In the genomic region with DNA sequence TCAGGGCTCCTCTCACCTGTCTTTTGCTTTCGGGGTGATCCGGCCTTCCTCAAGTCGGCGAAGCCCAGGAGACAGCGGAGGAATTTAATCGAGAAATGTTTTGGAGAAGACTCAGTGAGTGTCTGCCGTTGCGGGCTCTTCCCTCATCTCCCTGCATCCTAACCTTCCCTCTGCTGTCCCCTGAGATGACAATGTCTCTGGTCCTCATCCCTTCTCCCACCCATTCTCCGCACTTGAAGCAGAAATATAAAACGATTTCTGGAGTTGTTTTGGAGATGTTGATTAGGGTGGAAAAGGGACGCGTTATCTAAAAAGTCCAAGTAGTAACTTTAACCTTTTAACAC, we compare ENCODE assay signal across 8 mouse cellular contexts. TPM values are rescaled to one million over a fixed set of nuclear protein-coding genes. Genes with fewer than 3 reads are reported as not detected.
DNase-seq lines count a peak whose midpoint lies in the region; ATAC-seq and TF ChIP-seq lines count a peak whose summit lies in the region.

No protein-coding gene starts in this region.

- no peak for TF ChIP-seq EP300 in heart, adult 2 months (IDR thresholded peaks at IDR 0.05; ENCODE audit: insufficient read depth, low read depth, low read length)
- no peak for TF ChIP-seq EP300 in CH12.LX (IDR thresholded peaks at IDR 0.05; ENCODE audit: low read length)
- no peak for TF ChIP-seq EP300 in liver, embryonic 14.5 days (IDR thresholded peaks at IDR 0.05; ENCODE audit: low read depth)

- no peak for TF ChIP-seq CTCF in heart, adult 2 months (IDR thresholded peaks at IDR 0.05)
- no peak for TF ChIP-seq CTCF in CH12.LX (conservative IDR thresholded peaks at IDR 0.05 in 1 of 2, IDR thresholded peaks at IDR 0.05 in 1 of 2; ENCODE audit: low read depth in 2 of 2, low read length in 2 of 2)
- TF ChIP-seq CTCF in liver, embryonic 14.5 days (IDR thresholded peaks at IDR 0.05; ENCODE audit: low read depth) = no peak

- peak overlapping the region; percentile 65 for H3K27ac ChIP-seq in heart, adult 2 months
- no peak overlapping the region for H3K27ac ChIP-seq in CH12.LX (ENCODE audit: insufficient read depth, low read depth)
- no peak overlapping the region for H3K27ac ChIP-seq in forebrain, embryonic 13.5 days
- peak overlapping the region; percentile 61 for H3K27ac ChIP-seq in liver, embryonic 14.5 days

- intact Hi-C loops in heart, adult 2 months (cut with DNase I) = loop anchor here (5.0 kb wide), 1 partner anchor 36 kb away; a partner anchor contains a TSS
- intact Hi-C loops in heart, postnatal 36 days (cut with DNase I) = loop anchor here (2.0 kb wide), 1 partner anchor 38 kb away; a partner anchor contains a TSS

- peak overlapping the region; percentile 96 for H3K4me2 ChIP-seq in CH12.LX (ENCODE audit: insufficient read depth, low read depth, poor library complexity, severe bottlenecking)
- peak overlapping the region; percentile 82 for H3K4me2 ChIP-seq in forebrain, embryonic 13.5 days
- H3K4me2 ChIP-seq in liver, embryonic 14.5 days (ENCODE audit: low read depth) = peak overlapping the region; percentile 81

- no peaks in the 10 kb centered on the region for H3K9me3 ChIP-seq in CH12.LX (replicated peaks; ENCODE audit: low read length)
- no peaks in the 10 kb centered on the region for H3K9me3 ChIP-seq in forebrain, embryonic 13.5 days (replicated peaks)
- H3K9me3 ChIP-seq in liver, embryonic 14.5 days (ENCODE audit: control insufficient read depth, low read length) = no peaks in the 10 kb centered on the region

- peak; percentile 48; the same call in 1 of the 2 replicates for ATAC-seq in forebrain, embryonic 13.5 days
- ATAC-seq in liver, embryonic 14.5 days (ENCODE audit: insufficient read depth) = peak; percentile 40

- peak overlapping the region; percentile 68 for H3K4me3 ChIP-seq in heart, adult 2 months
- peak overlapping the region; percentile 70 to 91 (median 90) for H3K4me3 ChIP-seq in CH12.LX (replicated peaks in 1 of 3; ENCODE audit: low read depth in 2 of 3, low read length in 2 of 3, poor library complexity in 1 of 3)
- peak overlapping the region; percentile 67 for H3K4me3 ChIP-seq in forebrain, embryonic 13.5 days
- peak overlapping the region; percentile 79 to 99 for H3K4me3 ChIP-seq in liver, embryonic 14.5 days (ENCODE audit: insufficient read depth in 1 of 2, low read depth in 2 of 2, low read length in 2 of 2)

- no peaks in the 10 kb centered on the region for H3K4me1 ChIP-seq in heart, adult 2 months (ENCODE audit: control insufficient read depth, insufficient read depth, low read length)
- H3K4me1 ChIP-seq in CH12.LX (ENCODE audit: control insufficient read depth in 1 of 2, insufficient read depth in 2 of 2) = peaks cover 2 to 14% of the 10 kb centered on the region in 2 experiments; a peak in 2 of 4 replicates
- peaks cover 10% of the 10 kb centered on the region for H3K4me1 ChIP-seq in forebrain, embryonic 13.5 days
- peaks cover 6 to 8% of the 10 kb centered on the region in 2 experiments for H3K4me1 ChIP-seq in liver, embryonic 14.5 days (replicated peaks; ENCODE audit: control insufficient read depth in 2 of 2, insufficient read depth in 2 of 2, low read length in 1 of 2)

- no peaks in the 10 kb centered on the region for H3K79me2 ChIP-seq in heart, adult 2 months (replicated peaks; ENCODE audit: control insufficient read depth, insufficient read depth, low read length)
- 0 out of 2 replicates have a peak, but pooled peaks cover 2% of the 10 kb centered on the region for H3K79me2 ChIP-seq in CH12.LX (replicated peaks; ENCODE audit: control insufficient read depth, extremely low read depth, insufficient read depth, poor library complexity, severe bottlenecking)

- in situ Hi-C loops in CH12.LX (cut with MboI; ENCODE audit: low pct_ligation_motif_present, low pct_unique_long_range_greater_than_20kb, low sequenced_read_pairs) = no loop called here

- no peaks in the 10 kb centered on the region for H3K27me3 ChIP-seq in heart, adult 2 months (ENCODE audit: control insufficient read depth, insufficient read depth, low read length)
- no peaks in the 10 kb centered on the region for H3K27me3 ChIP-seq in CH12.LX (replicated peaks)
- no peaks in the 10 kb centered on the region for H3K27me3 ChIP-seq in forebrain, embryonic 13.5 days
- H3K27me3 ChIP-seq in liver, embryonic 14.5 days (ENCODE audit: control insufficient read depth, insufficient read depth, low read length) = no peaks in the 10 kb centered on the region

- H3K9ac ChIP-seq in heart, adult 2 months (ENCODE audit: low read depth, low read length) = peak overlapping the region; percentile 80
- peak overlapping the region; percentile 29 for H3K9ac ChIP-seq in CH12.LX (ENCODE audit: insufficient read depth, low read depth)
- H3K9ac ChIP-seq in forebrain, embryonic 13.5 days = peak overlapping the region; percentile 75
- peak overlapping the region; percentile 75 for H3K9ac ChIP-seq in liver, embryonic 14.5 days (replicated peaks)

- dilution Hi-C loops in CH12.LX (cut with MboI; ENCODE audit: extremely low pct_ligation_motif_present, extremely low pct_unique_long_range_greater_than_20kb, low sequenced_read_pairs) = no loop called here

- under 1% methylated on average over 12 of the region's 12 CpGs for WGBS in heart, adult 2 months
- WGBS in forebrain, embryonic 13.5 days = 2% methylated on average over 12 of the region's 12 CpGs
- under 1% methylated on average over 12 of the region's 12 CpGs for WGBS in liver, embryonic 14.5 days (ENCODE audit: insufficient replicate concordance)

- TF ChIP-seq POLR2A in heart, adult 2 months (IDR thresholded peaks at IDR 0.05; ENCODE audit: insufficient read depth, low read depth, low read length) = no peak
- TF ChIP-seq POLR2A in CH12.LX (IDR thresholded peaks at IDR 0.05; ENCODE audit: low read depth, low read length) = no peak

- DNase-seq in heart, adult 2 months = no peak
- DNase-seq in heart, postnatal 36 days = no peak
- DNase-seq in CH12.LX (ENCODE audit: extremely low read depth) = no peak
- peak in 1 of 3 experiments; percentile 11 for DNase-seq in liver, embryonic 14.5 days (ENCODE audit: low read depth in 3 of 3, low spot score in 3 of 3)
- DNase-seq in left cerebral cortex, adult 8-10 months (ENCODE audit: low spot score in 2 of 2) = no peak
- no peak for DNase-seq in spleen, adult 12 weeks (ENCODE audit: low spot score)
- no peak for DNase-seq in layer of hippocampus, postnatal 14 days (ENCODE audit: low spot score in 2 of 2)

- TF ChIP-seq RAD21 in CH12.LX (IDR thresholded peaks at IDR 0.05; ENCODE audit: low read depth, low read length) = no peak

- H3K36me3 ChIP-seq in heart, adult 2 months (ENCODE audit: control insufficient read depth, insufficient read depth, low read length) = no peaks in the 10 kb centered on the region; the same call in 1 of the 2 replicates
- peaks cover 13 to 35% of the 10 kb centered on the region in 2 experiments for H3K36me3 ChIP-seq in CH12.LX (replicated peaks in 1 of 2; ENCODE audit: control insufficient read depth in 1 of 2, insufficient read depth in 1 of 2, low read length in 1 of 2)
- H3K36me3 ChIP-seq in forebrain, embryonic 13.5 days (ENCODE audit: poor library complexity, severe bottlenecking) = peaks cover 19% of the 10 kb centered on the region
- peaks cover 7% of the 10 kb centered on the region; the same call in 1 of the 2 replicates for H3K36me3 ChIP-seq in liver, embryonic 14.5 days (replicated peaks; ENCODE audit: control insufficient read depth, insufficient read depth, low read depth)

RNA-seq across cellular contexts. Expression of a gene that starts 0.4 kb away (rescaled TPM):
- total RNA-seq in heart, adult 2 months (2021) = 10 to 100 TPM; 27.8 to 44.4 TPM
- polyA plus RNA-seq in heart, adult 2 months (2012; rRNA removed) = 29.7 and 37.6 TPM in 2 replicates
- 10 to 100 TPM; 29.9 to 33.8 TPM for total RNA-seq in heart, postnatal 36 days (2021)
- total RNA-seq in CH12.LX (2012; rRNA removed) = 20.4 and 23.4 TPM in 2 replicates
- 33.4 and 33.6 TPM in 2 replicates for total RNA-seq in CH12.LX (2014; rRNA removed)
- polyA plus RNA-seq in CH12.LX (2012; ENCODE audit: insufficient read length, low read depth) = 38.8 and 42.7 TPM in 2 replicates
- 61.6 TPM in 2 replicates for polyA plus RNA-seq in forebrain, embryonic 13.5 days (2015; fragmentation: Nextera tagmentation; extraction: Ambion mirVana)
- 26.9 and 38.1 TPM in 2 replicates for polyA plus RNA-seq in liver, embryonic 14.5 days (2012; rRNA removed)
- 45.1 and 46.4 TPM in 2 replicates for polyA plus RNA-seq in liver, embryonic 14.5 days (2014; fragmentation: Nextera tagmentation; extraction: Ambion mirVana)
- total RNA-seq in left cerebral cortex, adult 8-10 months (2022) = 10 to 100 TPM; 56.9 to 60.5 (median 59.9) TPM
- 10 to 100 TPM; 54.0 to 59.6 TPM for total RNA-seq in layer of hippocampus, postnatal 14 days (2021)

RNA-seq across cellular contexts. Expression of a gene that starts 28.2 kb away (rescaled TPM):
- total RNA-seq in heart, adult 2 months (2021) = under 1 TPM in 1 of 2 experiments, not detected in 1; 0.09 TPM
- 0.12 and 0.41 TPM in 2 replicates for polyA plus RNA-seq in heart, adult 2 months (2012; rRNA removed)
- total RNA-seq in heart, postnatal 36 days (2021) = under 1 TPM; 0.11 to 0.46 TPM
- total RNA-seq in CH12.LX (2012; rRNA removed) (not detected in 2 replicates), CH12.LX (2014; rRNA removed) (not detected in 2 replicates)
- not detected in 2 replicates for polyA plus RNA-seq in CH12.LX (2012; ENCODE audit: insufficient read length, low read depth)
- 0.59 and 0.67 TPM in 2 replicates for polyA plus RNA-seq in forebrain, embryonic 13.5 days (2015; fragmentation: Nextera tagmentation; extraction: Ambion mirVana)
- 149 and 162 TPM in 2 replicates for polyA plus RNA-seq in liver, embryonic 14.5 days (2012; rRNA removed)
- 129 and 131 TPM in 2 replicates for polyA plus RNA-seq in liver, embryonic 14.5 days (2014; fragmentation: Nextera tagmentation; extraction: Ambion mirVana)
- not detected for total RNA-seq in left cerebral cortex, adult 8-10 months (2022)
- not detected for total RNA-seq in layer of hippocampus, postnatal 14 days (2021)

RNA-seq across cellular contexts. Expression of a gene that starts 31.8 kb away (rescaled TPM):
- total RNA-seq in heart, adult 2 months (2021) = 1 to 10 TPM; 3.1 to 3.6 TPM
- polyA plus RNA-seq in heart, adult 2 months (2012; rRNA removed) = 5.1 and 8.2 TPM in 2 replicates
- 1 to 10 TPM; 4.4 to 4.9 TPM for total RNA-seq in heart, postnatal 36 days (2021)
- total RNA-seq in CH12.LX (2012; rRNA removed) (4.4 and 5.2 TPM in 2 replicates), CH12.LX (2014; rRNA removed) (4.4 and 4.9 TPM in 2 replicates)
- 2.9 and 5.3 TPM in 2 replicates for polyA plus RNA-seq in CH12.LX (2012; ENCODE audit: insufficient read length, low read depth)
- 4.6 and 5.3 TPM in 2 replicates for polyA plus RNA-seq in forebrain, embryonic 13.5 days (2015; fragmentation: Nextera tagmentation; extraction: Ambion mirVana)
- polyA plus RNA-seq in liver, embryonic 14.5 days (2012; rRNA removed) = 1.6 and 1.8 TPM in 2 replicates
- polyA plus RNA-seq in liver, embryonic 14.5 days (2014; fragmentation: Nextera tagmentation; extraction: Ambion mirVana) = 3.0 and 3.5 TPM in 2 replicates
- total RNA-seq in left cerebral cortex, adult 8-10 months (2022) = 10 to 100 TPM; 22.7 to 30.4 (median 25.3) TPM
- 10 to 100 TPM; 18.3 to 27.4 TPM for total RNA-seq in layer of hippocampus, postnatal 14 days (2021)

RNA-seq across cellular contexts. Expression of a gene that starts 38.1 kb away (rescaled TPM):
- total RNA-seq in heart, adult 2 months (2021) = 10 to 100 TPM; 20.2 to 20.3 TPM
- polyA plus RNA-seq in heart, adult 2 months (2012; rRNA removed) = 18.1 and 28.8 TPM in 2 replicates
- total RNA-seq in heart, postnatal 36 days (2021) = 10 to 100 TPM; 22.6 to 23.5 TPM
- total RNA-seq in CH12.LX (2012; rRNA removed) (15.4 and 16.0 TPM in 2 replicates), CH12.LX (2014; rRNA removed) (10.7 and 11.6 TPM in 2 replicates)
- polyA plus RNA-seq in CH12.LX (2012; ENCODE audit: insufficient read length, low read depth) = 18.1 TPM in 2 replicates
- 32.1 and 34.9 TPM in 2 replicates for polyA plus RNA-seq in forebrain, embryonic 13.5 days (2015; fragmentation: Nextera tagmentation; extraction: Ambion mirVana)
- 5.1 and 6.0 TPM in 2 replicates for polyA plus RNA-seq in liver, embryonic 14.5 days (2012; rRNA removed)
- polyA plus RNA-seq in liver, embryonic 14.5 days (2014; fragmentation: Nextera tagmentation; extraction: Ambion mirVana) = 9.3 and 10.2 TPM in 2 replicates
- 10 to 100 TPM; 40.6 to 46.5 (median 44.4) TPM for total RNA-seq in left cerebral cortex, adult 8-10 months (2022)
- total RNA-seq in layer of hippocampus, postnatal 14 days (2021) = 10 to 100 TPM; 40.4 to 42.5 TPM

Comparison
In these comparisons a context has a peak if more than half of its experiments do, and no peak if none do; other contexts are left out.
1. H3K27ac ChIP-seq: peak in heart, adult 2 months (single experiment) and liver, embryonic 14.5 days (single experiment); none in CH12.LX (single experiment) and forebrain, embryonic 13.5 days (single experiment).
2. H3K9ac ChIP-seq: peak in every context shown above with its lines; median percentile 80 in heart, adult 2 months; 75 in forebrain, embryonic 13.5 days; 75 in liver, embryonic 14.5 days; 29 in CH12.LX.
3. Peak in every context shown above with its lines, with median percentiles within 50 percentile points of each other: H3K4me3 ChIP-seq and H3K4me2 ChIP-seq.